Mouse (Mus musculus) bone marrow, adult 2 months (tissue): Measurements from ENCODE around the gene Myo9b.

ENCODE experiments used
- CTCF ChIP-seq: fragments of 200-500 bp; IDR thresholded peaks from 2 replicates; pipeline ENCODE4 v1.5.1; 2011; ENCODE audit warnings: low read length, control low read depth; ENCODE audit not compliant: control insufficient read depth, insufficient read depth
- POLR2A ChIP-seq: fragments of 200-500 bp; IDR thresholded peaks from 2 replicates; pipeline ENCODE4 v1.6.1; 2011; ENCODE audit warnings: low read depth, mild to moderate bottlenecking, control low read depth, low read length, borderline replicate concordance; ENCODE audit not compliant: control insufficient read depth

- TF ChIP-seq CTCF (peak; percentile 84), POLR2A (peak; percentile 90; the same call in 1 of the 2 replicates)
These were observed 98.8 kb downstream of the Myo9b start, which contains the start of gene Ocel1 for GRCm38 (mm10) chr8:71371236-71371848.
